Mouse (Mus musculus): ENCODE data around the gene Atrnl1.
A peak's percentile ranks its signal among the peaks of the same experiment; 100 is the strongest.

The Atrnl1 gene

DNA sequence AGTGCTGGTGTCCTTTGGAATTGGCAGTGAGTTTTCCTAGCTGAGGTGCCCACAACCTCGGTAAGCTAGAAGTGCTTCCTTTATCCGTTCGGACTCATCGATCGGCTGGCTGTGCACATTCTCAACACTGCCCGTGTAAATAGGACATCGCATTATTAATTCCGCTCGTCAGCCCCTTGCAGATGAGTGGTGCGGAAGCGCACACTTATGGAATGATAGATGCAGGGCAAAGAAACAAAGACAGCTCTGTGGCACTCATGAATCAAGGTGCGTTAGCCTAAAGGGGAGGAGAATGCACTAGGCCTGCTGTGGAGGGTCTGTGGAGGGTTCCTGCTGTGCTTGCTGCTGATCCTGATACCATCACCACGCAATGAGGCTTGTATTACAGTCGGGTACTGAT, 474.0 kb downstream of the Atrnl1 start:
- no peak for DNase-seq

DNA sequence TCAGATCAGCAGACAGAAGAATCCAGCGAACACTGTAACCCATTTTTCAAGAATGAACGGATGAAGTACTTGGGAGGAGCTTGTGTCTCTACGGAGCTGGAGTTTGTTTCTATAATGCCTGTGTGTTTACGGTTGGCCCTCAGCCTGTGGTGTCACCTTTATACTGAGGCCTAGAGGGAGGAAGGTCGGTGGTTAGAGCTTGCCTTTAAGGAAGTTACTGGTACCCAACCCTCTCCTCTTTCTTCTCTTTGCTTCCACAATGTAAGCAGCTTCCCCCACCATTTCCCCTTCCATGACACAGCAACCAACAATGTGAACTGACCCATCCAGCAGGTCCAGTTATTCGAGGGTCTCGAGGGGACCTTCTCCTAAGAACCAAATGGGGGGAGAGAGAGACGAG, 475.9 kb downstream of the Atrnl1 start:
- DNase-seq: no peak

DNA sequence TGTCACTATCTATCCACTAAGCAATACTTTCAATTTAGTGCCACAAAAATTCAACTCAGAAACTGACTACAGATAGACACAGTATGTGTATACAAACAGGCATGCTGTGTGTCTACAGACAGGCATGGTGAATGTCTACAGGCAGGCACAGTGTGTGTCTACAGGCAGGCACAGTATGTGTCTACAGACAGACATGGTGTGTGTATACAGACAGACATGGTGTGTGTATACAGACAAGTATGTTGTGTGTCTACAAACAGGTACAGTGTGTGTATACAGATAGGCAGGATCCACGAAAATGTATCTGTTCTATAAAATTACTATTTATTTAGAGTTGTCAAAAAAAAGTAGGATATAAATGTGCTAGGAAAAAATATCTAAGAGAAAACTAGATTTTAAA, 477.1 kb downstream of the Atrnl1 start:
- DNase-seq: no peak

DNA sequence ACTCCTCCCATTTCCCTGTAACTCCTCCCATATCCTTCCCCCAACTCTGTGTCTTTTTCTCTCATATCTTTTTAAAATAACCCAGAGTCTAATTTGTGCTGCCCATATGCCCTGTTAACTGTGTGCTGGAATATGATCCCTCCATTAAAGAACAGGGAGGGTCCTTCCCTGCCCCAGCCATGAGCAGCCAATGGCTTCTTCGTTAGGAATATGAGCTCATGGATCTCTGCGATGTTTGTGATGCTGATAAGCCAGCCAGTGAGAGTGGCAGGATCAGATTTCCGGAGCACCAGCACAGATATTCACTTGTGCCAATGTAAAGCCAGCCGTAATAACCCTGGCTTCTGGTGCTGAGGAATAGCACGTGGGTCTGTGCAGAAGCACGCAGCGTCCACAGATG, 477.6 kb downstream of the Atrnl1 start:
- no peak for DNase-seq

DNA sequence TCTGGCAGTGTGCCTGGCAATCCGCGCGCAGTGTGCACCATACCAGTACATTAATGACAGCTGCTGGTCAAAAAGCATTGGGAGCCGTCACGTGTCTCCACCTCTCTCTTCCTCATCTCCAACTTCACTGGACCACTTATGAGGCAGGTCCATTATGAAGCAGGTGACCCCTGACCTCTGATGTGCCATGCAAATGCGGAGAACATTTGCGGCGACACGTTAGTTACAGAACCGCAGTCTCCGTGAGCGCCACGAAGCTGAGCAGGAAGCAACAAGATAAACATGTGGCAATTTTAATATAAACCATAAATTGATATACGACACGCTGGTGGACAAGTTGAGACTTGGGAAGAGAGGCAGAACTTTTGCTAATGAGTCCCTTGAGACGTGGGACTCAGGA, 481.1 kb downstream of the Atrnl1 start:
- no peak for DNase-seq

DNA sequence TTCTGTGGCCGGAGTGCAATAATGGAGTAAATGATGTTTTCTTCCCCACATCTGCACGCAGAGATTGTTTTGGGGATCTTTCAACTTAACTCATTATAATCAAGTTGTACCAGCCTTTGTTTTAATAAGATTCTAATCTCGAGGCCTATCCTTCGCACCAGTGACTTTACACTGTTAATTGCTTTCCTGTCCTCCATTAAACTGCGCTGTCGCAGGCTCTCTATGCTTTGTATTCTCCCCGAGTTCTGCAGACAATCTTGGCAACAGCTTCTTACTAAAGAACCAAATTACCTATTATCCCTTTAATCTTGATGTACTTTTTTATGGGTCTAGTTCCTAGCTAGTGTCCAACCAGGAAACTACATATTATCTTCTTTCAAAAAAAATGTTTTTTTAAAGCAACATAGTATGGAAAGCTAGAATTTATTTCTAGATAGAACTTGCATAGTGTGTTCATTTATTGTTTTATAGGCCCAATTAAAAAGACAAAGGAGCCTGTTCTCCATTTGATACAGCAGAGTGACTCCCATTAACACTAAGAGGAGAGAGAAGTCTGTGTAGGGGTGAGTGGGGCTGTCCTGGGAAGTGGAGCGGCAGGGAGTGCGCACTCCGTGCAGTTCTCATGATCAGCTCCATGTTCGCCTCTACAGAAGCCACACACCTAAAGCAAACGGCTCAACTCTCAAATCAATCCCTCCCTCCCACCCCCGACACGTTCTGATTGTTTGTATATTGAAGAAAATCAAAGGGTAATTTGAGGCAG, 484.1 kb downstream of the Atrnl1 start:
- DNase-seq: peak; percentile 17 to 34

DNA sequence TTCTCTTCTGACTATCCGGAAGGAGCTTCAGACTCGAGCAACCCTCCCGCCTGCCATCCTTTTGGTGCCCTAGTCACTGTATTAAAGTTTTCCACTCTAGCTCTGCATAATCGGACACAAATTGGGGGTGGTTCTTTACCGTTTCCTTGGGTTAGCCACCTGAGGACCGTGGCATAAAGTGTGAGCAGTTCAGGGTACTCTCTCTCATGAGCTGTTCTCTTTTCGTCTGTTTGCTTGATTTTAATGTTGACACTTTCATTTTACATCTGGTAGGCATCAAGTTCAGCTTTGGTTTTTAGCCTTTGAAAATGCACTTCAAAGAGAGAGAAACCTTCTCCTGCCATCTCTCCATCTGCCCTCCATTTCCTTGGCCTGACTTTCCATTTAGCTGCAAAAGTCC, 484.9 kb downstream of the Atrnl1 start:
- no peak for DNase-seq

DNA sequence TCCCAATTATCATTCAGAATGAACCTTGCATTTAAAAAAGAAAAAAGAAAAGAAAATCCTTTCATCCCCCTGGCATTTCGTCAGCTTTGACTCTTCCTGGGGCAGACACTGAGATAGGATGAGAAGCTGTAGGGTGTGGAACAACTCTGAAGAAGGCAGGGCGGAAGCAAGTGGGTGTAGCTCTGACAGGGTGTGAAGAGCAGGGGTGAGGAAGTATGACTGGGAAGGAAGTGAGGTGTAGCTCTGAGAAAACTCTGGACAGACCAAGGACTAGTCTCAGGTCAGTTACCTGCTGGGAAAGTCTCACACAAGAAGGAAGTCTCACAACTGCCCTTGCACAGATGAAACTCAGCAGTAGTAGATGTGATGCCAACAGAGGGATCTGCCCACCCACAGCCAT, 486.4 kb downstream of the Atrnl1 start:
- no peak for DNase-seq

DNA sequence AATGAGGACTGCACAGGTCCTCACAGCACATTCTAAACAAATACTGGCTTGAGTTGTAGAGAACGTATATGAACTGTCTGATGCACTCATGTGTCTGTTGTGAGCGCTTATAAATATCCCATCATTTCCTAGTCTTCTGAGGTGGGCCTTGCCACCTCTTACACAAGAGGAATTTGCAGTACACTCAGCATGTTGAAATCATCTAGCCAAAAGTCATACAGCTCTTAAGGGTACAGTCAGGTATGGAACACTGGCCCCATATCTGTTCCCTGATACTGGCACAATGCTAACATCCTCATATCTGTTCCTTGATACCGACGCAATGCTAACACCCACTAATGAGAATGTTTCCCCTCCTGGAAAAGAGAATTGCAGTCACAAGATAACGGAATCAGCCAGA, 488.7 kb downstream of the Atrnl1 start:
- DNase-seq: no peak

DNA sequence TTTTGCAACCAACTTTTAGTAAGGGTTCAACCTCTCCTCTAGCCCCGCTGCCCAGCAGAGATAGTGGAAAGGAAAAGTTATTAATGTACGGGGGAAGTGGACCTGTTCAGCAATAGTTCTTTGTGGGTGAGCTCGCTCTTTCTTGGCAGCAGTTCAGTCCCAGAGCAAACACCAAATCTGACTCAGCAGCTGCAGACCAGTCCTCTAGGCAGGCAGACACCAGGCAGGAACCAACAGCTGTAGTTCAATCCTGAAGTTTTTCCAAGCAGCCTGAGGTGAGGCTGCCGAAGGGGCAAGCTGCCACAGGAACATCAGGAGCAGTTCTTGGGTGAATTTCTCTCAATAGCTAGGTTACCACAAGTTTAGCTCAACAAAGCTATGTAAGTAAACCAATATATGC, 489.5 kb downstream of the Atrnl1 start:
- DNase-seq: no peak

DNA sequence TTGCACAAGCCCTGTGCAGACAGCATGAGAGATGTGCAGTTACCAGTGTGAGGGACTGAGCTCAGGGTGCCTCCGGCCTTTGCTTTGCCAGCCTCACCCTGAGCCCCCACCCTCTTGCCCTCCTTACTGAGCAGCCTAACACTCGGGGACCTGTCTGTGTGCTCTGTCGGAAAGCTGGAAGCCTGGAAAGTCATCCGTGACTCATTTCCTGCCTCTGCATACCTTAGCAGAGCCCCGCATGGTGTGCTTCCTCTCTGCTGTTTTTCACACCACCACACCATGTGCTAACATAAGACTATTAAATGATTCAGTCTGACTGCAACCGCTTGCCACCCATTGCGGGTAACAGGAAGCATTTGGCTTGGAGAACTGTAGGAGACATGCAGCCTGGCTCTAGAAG, 493.7 kb downstream of the Atrnl1 start:
- peak; percentile 22 to 43 for DNase-seq

DNA sequence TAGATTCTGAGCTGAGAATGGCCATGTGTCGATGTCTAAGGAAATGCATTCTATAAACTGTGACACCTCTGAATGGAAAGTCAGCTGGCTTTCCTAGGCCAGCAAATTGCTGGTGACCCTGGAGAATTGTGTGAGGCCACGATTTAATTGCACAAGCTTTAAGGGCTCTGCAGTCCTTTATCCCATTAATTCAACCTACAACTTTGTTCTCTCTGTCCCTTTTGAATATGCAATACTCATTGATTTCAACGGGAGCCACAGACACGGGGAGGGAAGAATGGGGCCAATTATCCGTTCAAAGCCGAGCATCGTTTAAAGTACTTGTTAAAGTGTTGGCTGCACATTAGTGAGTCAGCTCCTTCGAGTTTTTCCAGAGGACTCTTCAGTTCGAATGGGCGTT, 496.8 kb downstream of the Atrnl1 start:
- no peak for DNase-seq

DNA sequence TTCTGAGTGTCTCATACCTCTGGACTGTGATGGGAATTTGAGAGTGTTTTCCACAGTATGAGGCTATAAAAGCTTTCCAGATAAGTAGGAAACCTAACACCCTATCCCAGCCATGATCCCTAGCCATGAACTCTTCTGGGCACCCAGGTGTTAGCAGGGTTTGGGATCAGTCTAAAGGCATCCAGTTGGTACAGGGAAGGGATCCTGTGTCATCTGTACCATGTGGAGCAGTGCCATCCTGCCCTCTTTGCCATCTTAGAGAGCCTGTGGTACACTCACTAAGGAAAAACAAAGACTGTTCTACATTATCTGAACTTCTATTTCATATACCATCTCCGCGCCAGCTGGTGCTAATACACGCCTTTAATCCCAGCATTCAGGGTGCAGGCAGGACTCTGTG, 499.7 kb downstream of the Atrnl1 start:
- DNase-seq: no peak

DNA sequence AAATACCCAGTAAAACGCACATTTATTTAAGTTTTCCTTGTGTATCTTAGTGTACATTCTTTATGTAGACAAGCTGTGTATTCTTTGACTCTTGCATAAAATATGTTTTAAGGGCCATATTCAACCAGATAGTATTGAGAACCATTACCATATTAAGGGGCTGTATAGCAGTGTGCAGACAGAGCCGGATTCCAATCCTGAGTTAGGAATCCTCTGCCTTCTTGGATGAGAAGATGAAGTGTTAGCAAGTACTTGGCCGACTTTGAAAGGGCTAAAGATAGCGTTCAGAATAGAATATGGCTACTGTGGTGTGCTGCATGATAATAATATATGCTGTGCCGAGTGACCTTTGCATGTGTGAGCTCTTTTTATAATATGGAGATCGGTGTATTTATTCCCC, 500.5 kb downstream of the Atrnl1 start:
- DNase-seq: no peak

DNA sequence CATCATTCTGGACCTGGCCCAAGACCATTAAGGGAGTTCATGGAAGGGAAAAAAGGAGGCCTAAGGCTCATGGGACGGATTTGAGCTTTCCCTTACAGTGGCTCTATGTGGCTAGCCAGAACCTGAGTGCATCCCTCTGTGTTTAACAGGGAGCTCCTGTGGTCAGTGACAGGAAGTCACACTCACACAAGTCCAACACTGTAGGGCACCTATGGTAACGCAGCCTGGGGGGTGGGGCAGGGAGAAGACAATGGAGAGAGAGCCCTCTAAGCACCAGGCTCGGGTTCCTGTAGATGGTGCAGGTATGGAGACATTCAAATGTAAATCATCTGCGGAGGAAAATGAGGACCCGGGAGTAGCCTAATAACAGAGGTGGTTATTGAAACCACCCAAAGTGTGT, 501.3 kb downstream of the Atrnl1 start:
- no peak for DNase-seq

DNA sequence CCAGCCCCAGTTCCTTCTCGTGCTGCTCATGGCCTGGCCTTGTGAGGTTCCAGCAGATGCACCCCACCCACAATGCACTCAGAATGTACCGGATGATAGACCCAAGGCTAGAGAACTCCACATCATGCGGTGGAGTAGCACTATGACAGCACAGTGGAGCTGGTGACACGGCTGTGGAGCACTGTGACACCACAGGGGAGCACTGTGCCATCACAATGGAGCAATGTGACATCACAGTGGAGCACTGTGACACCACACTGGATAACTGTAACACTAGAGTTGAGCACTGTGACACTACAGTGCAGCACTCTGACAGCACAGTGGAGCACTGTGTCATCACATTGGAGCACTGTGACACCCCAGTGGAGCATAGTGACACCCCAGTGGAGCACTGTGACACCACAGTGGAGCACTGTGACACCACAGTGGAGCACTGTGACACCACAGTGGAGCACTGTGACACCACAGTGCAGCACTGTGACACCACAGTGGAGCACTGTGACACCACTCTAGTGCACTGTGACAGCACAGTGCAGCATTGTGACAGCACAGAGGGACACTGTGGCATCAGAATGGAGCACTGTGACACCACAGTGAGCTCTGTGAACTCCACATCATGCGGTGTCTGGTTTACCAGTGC, 502.4 kb downstream of the Atrnl1 start:
- DNase-seq: no peak

DNA sequence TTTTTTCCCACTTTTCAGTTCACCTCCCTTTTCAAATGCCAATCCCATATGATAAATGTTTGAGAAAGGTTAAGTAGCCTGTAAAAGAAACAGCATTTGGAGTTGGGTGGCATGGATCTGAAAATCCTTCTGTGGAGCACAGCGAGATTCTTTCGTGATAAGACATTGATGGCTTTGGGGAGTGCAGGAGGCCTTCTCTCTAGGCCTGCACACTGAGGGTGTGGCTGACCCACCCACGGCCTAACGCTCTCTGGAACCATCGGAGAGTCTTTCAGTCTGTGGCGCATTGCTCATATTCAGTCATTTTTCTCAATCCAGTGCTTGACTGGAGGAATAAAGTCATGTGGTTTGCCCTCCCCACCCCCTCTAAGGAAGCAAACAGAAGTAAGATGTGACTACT, 506.8 kb downstream of the Atrnl1 start:
- DNase-seq: no peak

DNA sequence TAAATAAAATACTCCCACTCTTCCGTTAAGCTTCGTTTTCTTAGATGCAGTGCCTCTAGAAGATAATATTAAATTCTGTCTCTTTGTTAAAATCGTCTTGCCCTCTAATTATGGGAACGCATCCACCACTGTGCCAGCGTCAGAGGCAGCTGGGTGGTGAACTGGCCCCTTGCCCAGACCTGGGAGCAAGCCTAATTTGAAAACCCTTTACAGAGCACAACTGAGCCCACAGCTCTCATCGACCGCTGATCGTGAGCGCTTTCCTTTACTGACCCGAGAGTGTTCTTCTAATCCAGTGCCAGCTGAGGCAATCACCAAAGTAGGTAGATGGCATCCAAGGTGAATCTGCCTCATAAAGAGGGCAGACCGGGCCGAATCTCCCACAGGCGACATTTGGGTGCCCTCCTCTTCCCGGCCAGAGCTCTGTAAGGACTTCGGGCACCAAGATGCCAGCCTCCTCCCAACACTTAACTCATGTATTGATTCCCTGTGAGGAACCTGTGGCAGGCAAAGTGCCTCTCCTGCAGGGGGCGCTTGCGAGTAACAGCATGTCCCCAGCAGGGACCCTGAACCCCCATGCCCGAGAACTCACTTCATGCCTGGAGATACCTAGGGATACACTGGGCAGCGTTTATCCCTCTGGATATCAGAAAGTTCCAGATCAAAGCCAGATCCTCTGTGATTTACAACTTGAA, 507.5 kb downstream of the Atrnl1 start:
- no peak for DNase-seq

DNA sequence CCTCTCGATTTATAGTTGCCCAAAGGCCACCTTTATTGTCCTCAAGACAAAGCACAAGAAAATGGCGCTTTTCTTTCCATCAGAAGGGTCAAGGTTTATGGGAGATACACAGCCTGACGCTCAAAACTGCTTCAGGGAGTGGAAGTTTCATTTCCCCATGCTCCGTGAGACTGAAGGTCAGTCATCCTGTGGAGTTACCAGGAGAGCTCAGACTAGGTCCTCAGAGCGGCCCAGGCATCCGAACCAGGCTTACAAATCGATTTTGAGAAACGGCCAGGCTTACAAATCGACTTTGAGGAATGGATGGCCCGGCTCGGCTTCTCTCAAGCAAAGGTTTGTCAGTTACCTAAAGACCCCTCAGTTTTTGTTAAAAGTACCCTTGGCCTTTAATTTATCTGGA, 508.0 kb downstream of the Atrnl1 start:
- peak in 1 of 2 experiments; percentile 34 for DNase-seq

DNA sequence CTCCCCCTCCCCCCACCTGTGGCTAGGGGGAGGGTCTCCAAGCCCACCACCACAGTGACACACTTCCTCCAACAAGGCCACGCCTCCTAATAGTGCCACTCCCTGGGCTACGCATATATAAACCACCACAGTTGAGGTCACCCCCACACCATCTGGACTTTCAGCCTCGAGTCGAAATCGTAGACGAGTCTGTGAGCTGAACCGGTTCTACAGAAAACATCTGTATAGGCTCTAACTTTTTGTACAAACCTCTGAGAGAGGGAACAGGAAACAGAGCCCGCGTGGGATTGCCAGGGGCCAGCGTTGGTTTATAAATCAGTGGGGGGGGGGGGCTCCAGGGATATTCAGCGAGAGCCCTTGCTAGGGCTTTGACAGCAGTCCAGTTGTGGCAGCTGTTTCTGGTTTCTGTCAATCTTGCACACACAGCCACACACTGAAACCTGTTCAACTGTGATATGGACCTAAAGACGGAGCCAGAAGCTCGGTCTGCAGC, 508.9 kb downstream of the Atrnl1 start:
- DNase-seq: peak; percentile 64 to 74

DNA sequence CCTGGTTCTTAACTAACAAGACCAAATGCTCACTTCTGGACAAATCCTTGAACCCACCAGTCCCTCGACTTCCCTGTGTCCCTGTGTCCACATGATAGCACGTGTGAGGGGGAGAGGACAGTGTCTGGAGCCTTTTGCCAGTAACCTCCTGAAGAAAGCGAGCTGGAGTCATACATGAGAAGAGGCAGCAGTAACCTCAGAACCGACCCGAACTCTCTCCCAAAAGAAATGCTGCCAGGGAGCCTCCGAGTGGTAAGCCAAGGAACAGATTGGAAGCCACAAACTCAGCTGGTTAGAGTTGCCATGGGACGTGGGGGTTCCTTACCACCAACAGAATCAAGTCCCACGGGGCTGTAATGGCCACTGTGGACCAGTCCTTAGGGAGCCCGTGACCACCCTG, 509.8 kb downstream of the Atrnl1 start:
- no peak for DNase-seq

DNA sequence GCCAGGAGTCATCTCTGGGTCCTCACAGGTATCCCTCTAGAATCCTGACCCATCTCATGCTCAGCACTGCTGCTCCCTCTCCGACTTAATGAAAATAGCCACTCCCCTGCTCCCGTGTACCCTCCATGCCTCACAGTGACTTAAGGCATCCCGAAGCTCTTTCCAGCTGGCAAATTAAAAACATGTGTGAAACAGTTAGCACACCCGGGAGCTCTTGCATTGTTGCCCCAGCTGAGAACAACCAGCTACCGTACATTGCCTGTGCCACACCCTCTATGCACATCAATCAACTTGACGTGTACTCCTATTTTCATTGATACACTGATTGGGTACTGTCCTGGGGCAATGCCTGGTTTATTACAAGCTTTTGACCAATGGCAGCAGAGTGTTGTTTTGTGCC, 510.8 kb downstream of the Atrnl1 start:
- no peak for DNase-seq

DNA sequence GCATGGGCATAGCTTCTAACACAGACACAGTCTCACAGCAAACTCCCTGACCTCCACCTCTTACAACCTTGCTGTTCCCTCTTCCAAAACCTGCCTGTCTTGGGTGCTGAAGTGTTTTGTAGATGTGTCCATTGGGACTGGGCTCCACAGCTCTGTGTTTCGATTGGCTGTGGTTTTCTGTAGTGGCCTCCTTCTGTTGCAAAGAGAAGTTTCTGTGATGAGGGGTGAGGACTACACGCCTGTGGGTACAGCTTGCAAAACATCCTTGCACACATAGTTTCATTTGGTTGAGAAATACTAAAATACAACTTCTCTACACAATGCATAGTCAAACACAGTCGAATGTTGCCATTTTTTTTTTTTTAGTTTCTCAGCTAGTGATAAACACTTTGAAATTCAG, 512.8 kb downstream of the Atrnl1 start:
- DNase-seq: no peak

DNA sequence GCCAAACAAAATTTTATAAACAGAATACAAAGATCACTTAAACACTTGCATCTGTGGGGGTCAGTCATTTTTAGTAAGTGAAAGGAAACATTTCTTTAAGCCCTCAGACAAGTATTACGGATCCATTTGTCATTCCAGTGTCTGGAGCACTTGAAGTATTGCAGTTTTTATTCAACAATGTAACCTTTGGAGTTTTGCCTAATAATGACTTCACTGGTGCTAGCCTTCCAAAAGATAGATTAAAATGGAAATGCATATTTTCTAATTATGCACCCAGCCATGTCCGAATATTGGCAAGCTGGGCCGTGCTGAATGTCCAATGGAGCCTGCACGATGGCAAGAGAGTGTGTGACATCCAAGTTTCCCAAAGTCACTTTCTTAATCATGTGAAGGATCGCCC, 513.7 kb downstream of the Atrnl1 start:
- no peak for DNase-seq

All from kidney, postnatal 4 days (tissue).